Mouse (Mus musculus) kidney, adult 8-10 months (tissue): Measurements from ENCODE around the gene Mdm4.

Source experiments
- DNase-seq, 2 experiments: peaks; one replicate each; pipeline ENCODE4 v3.0.0; 2022

Mdm4 gene

DNA sequence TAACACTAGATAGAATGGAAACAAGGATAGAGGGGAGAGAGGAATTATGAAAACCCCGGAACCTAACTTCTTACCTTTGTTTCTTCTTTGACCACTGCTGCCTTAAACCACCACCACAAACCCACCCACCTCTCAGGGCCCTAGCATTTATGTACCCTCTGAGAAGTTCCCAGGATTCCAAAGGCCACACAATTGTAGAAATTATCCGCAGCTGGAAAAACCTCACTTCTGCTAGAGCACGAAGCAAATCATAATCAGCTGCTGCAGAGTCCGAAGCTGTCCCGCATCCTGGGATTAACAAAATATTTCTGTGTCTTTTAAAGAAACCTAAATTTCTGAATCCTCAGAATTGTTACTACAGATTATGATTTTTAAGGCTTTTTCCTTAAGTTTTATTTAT, at the start of gene Mdm4:
Gene Mdm4, minus strand, starts transcription at position 101 of the 400 bp plus-strand sequence.
- DNase-seq, result no peak

- no peak for DNase-seq
Measured at GRCm38 (mm10) chr1:133080079-133080561, 49.8 kb upstream of the Mdm4 start.

DNA sequence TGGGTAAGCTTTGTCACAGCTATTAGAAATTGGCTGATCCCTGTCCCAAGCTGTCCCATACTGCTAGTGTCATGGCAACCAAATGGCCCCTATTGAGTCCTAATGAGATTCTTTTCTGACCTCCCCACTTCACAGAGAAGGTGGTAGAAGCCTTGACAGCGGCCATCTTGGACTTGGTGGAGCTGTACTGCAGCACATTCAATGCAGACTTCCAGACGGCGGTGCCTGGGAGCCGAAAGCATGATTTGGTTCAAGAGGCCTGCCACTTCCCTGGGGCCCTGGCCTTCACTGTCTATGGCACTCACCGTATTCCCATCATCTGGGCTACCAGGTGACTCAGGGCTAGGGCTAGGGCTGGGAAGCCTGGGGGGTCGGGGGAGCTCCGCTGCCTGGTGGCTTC, 49.1 kb upstream of the Mdm4 start:
- no peak for DNase-seq

- DNase-seq, result no peak
Measured at GRCm38 (mm10) chr1:133078338-133078727, 48.0 kb upstream of the Mdm4 start.

DNA sequence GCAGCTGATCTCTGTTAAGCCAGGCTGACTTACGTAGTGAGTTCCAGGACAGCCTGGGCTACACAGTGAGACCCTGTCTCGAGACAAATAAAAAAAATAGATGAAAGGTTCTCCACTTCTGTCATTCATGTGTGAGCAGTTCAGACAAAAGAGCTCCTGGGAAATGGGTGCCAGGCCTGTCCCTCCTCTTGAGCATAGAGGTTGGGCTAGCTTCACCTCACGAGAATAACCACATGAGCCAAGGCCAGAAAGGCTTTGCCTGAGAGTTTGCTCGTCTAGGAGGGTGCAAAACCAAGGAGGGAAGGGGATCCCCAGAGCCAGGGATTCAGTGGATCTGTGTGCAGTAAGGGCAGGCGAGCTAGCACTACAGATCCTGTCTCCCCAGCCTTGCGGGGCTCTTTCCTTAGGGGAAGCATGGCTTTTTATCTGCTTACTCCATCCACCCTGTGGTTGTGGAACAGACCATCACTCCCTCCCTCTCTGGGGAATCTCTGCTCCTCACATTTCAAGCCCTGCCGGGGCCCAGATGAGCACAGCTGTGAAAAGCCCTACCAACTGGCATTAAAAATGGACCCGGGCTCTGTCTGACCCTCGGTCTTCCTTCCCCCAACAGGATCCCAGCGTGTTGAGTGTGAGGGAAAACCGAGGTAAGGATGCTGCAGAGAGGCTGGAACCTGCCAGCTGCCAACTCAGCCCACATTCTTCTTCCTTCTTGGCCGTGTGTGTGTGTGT, 47.4 kb upstream of the Mdm4 start:
- DNase-seq, result no peak

GRCm38 (mm10) chr1:133076681-133077514, 46.5 kb upstream of the Mdm4 start:
- no peak for DNase-seq

GRCm38 (mm10) chr1:133075651-133076400, 45.5 kb upstream of the Mdm4 start:
- no peak for DNase-seq

GRCm38 (mm10) chr1:133074541-133074940, 44.2 kb upstream of the Mdm4 start:
- DNase-seq, result no peak

DNA sequence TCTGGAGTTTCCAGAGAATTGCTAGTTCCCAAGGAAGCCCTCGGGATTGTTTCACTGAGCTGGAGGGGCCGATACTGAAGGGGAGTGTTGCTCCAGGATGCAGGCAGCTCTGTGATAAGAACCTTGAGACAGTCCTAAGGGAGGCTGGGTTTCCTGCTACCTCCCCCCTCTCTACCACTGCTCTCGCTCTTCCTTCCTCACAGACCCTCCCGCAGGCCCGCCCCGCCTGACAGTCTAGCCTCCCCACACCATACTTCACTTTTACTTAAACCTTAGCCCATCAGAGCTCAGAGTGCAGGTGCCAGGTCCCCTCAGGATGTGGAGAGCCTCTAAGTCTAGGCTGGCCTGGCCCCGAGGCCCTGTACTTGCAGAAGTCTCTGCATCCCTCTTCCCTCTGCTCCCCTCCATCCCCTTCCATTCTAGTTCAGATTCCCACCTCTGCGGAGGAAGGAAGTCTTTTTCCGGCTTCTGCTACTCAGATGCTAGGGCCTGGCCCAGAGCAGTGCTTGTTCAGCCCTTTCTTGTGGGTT, 43.0 kb upstream of the Mdm4 start:
- DNase-seq, result no peak

DNA sequence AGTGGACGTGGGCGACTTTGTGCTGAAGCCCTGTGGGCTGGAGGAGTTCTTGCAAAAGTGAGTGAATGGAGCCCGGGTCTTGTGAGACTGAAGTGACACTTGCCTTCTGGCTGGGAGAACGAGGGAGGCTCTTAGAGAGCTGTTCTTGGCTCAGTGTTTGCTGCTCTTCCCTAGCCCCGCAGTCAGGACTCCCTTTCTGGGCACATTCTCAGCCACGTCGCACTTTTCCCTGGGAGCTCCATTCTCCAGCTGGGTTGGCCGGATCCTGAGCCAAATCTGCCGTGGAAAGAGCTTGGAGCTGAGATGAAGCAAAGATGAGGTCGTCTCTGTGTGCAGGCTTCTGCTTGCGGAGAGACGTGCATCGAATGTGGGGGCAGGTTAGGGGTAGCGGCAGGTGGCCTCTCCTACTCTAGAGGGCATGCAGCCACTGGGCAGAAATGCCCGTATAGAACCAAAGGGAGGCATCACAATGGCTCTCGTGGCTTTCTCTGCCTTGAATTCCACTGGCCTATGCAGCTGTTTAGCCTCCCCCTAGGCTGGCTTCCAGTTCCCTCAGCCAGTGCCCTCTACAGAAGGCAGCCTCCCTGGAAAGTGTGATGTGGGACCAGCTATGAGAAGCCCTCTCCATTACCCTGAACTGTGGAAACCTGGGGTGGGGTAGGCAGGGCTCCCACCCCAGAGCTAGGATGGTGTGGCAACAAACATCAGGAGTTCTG, 41.5 kb upstream of the Mdm4 start:
- no peak for DNase-seq

- no peak for DNase-seq
Measured at GRCm38 (mm10) chr1:133070157-133070556, 39.8 kb upstream of the Mdm4 start.

DNA sequence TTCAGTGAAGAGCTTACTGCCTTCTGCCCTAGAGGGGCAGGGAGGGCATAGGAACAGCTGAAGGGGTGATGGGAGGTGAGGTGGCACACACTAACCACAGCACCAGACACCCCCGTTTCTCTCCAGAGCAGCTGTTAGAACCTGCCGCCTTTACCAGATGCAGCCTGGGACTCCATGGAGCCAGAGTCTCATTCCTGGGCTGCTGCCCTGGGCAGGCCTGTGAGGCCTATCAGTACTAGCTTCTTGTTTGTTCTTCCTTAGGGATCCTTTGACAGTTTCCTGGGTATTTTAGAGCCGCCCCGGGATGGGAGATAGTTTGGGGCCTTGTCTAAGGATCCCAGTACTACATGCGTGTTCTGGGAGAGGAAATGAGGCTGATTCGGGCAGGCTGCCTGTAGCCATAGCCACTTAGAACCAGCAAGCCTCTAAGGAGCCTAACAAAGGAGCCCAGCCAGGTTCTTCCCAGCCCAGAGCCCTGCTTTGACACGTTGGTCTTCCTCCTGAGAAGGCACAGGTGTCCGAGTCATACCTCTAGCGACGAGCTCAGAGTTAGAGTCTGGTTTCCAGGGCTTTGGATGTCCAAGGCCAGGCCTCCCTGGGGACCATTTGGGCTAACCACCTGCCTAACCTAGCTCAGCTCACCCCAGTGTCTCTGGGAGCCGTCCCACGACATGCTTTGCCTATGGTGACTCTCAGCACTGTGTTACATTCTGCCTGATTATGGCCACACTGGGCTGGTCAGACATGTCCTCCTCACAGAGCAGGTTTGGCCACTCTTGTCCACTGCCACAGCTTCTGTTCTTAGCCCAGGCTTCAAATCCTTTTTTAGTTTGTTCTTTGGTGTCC, 39.1 kb upstream of the Mdm4 start:
- no peak for DNase-seq

- no peak for DNase-seq
Measured at GRCm38 (mm10) chr1:133068669-133069274, 38.4 kb upstream of the Mdm4 start.

DNA sequence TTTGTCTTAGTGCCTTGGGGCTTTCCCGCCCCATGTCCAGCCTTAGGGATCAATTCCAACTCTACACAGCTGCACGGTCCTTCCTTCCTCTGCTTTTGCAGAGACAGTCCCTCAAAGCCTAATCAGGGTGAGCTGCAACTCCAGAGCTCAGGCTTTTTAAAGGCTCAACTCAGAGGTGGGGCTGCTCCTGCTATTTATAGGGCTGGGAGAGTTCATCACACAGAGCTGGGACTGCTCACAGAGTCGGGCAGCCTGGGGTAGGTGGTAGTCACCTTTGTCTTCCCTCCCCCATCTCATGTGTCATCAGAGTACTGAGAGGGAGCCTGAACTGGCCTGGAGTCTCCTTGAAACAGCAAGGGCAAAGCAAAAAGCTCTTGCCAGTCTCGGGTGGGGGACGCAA, 37.9 kb upstream of the Mdm4 start:
- no peak for DNase-seq

GRCm38 (mm10) chr1:133063164-133063563, 32.8 kb upstream of the Mdm4 start:
- DNase-seq, result no peak

DNA sequence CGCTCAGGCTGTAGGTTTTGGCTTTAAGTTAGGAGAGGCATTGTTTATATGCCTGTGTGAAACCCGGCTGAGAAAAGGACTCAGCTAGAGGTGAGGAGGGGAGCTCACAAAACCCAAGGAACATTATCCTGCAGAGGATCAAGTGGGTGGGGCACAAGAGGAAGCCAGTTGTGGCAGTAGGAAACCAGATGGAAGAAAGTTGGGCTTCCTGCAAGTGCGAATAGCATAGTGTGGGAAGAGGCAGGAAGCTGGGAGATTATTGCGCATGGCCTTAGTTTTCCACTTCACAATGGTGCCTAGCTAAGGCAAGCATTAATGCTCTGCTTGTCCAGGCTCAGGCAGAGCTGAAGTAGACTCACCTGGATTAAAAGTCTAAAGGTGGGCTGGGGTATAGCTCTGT, 30.3 kb upstream of the Mdm4 start:
- no peak for DNase-seq

- DNase-seq, result no peak
Measured at GRCm38 (mm10) chr1:133059592-133059991, 29.2 kb upstream of the Mdm4 start.

DNA sequence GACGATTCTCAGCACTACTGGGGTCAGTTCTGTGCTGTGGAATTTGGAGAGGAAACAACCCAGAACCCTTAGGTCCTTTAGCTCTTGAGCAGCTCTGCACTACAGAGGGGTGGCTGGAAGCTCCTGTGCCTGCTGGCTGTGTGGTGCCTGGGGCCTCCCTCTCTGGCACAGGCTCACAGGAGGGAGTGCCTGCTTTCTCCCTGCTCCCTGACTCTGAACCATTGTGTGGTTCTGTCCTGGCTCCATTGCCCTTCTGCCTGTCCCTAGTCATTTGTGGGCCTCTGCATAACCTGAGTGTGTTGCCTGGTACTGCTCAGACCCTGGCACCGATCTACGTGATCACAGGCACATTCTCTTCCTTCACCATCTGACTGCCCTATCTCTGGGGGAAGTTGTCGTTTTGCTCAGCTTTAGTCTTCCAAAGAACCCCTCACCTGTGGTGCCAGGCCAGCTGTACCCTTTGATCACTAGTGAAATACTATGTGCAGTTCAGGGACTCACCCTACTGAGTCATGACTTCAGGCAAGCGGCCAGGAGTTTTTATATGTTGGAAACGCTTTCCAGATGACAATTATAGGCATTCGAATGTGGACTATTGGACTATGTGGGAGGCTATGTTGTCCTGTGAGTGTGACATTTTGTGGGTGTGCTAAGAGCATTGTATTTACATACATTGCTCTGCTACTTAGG, 27.1 kb upstream of the Mdm4 start:
- no peak for DNase-seq

GRCm38 (mm10) chr1:133054326-133054725, 24.0 kb upstream of the Mdm4 start:
- DNase-seq, result no peak

DNA sequence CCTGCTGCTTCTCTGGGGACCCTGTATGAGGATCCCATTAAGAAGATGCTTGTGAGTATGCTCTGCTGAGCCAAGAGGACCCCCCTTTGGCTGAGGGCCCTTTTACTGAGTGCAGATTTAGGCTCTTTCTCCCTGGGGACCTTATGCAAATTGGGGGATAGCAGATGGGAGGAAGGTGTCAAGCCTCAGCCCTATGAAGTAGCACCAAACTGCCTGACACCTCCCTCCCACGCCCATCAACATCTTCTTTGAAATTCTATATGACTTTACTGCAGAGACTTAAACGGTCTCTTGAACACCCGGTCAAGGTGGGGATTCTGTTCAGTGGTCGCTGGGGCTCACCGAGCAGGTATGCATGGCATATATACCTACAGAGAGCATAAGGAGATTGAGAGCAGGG, 22.7 kb upstream of the Mdm4 start:
- DNase-seq, result no peak
